Mouse (Mus musculus) frontal cortex, adult 2 months (tissue): ENCODE data around the gene Psmc2. TPM values are rescaled to one million over a fixed set of nuclear protein-coding genes. Genes with fewer than 3 reads are reported as not detected.

Experiments used
- DNase-seq, 2 experiments: peaks; one replicate each; pipeline ENCODE4 v3.0.0; 2022; ENCODE audit warnings: low spot score in 1 of 2; ENCODE audit errors: extremely low spot score in 1 of 2
- polyA plus RNA-seq: library from polyadenylated mRNA; depleted of rRNA; stranded (reverse); fragments of >200 nt; gene quantifications from 2 replicates; pipeline ENCODE4 v1.2.3, GENCODE M21; 2012; rRNA removed

The Psmc2 gene
- polyA plus RNA-seq, 1 experiment, result 96.8 TPM

- no peak for DNase-seq
These were observed 17.8 kb downstream of the Psmc2 start for GRCm38 (mm10) chr5:21802907-21803306.

DNA sequence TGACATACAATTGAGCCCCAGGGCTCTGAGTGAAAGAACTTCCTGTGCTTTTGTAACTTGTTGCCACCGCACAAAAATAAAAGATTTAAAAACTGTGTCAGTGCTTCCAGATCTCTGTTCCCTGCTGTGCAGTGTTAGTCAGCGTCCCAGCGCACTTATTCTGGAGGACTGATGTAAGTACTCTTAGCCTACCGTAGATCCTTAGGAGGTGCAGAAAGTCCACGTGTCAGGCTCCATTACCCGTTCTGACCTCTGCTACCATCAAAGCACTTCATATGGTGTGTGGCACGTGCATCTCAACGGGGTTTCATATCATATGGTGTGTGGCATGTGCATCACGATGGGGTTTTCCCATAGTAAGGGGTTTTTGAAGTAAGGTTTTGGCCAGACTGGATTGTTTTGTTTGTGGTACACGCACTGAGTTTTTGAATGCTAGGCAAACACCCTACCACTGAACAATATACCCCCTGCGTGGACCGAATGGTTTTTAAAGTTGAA lies 18.7 kb downstream of the Psmc2 start:
- DNase-seq, result no peak

DNA sequence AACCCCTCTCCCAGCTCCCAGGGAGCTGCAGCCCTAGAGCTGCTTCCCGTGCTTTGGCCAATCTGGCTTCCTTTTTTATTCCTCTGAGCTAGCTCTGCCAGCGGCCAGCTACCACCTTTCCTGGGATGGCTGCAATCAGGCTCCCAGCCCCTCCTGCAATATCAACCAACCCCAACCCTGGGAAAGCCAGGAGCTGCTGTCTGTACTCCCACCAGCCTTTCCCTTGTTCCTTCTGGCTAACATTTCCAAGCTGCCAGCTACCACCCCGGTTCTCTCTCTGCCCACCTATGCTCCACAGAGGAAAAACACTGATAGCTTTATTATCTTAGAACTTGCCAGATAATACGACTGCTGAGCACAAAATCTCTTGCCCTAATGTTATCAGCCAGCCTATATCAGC lies 19.8 kb downstream of the Psmc2 start:
- no peak for DNase-seq

DNA sequence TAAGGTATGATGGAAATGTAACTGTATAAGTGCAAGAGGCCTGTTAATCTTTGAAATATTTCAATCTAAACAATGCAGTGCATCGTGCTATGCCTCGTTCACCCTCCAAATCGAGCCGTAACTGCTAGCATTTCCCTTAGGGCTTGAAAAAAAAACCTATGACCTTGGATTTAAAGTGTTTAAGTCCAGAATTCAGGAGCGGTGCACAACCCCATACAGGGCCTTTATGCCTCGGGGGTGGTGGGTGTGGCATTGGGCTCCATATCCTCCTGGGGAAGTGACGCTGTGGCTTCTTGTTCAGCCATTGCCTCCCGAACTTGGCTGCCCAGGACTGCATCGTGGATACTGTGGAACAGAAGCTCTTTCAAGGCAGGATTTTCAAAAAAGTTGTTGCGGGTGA lies 25.8 kb downstream of the Psmc2 start:
- DNase-seq, result no peak

DNA sequence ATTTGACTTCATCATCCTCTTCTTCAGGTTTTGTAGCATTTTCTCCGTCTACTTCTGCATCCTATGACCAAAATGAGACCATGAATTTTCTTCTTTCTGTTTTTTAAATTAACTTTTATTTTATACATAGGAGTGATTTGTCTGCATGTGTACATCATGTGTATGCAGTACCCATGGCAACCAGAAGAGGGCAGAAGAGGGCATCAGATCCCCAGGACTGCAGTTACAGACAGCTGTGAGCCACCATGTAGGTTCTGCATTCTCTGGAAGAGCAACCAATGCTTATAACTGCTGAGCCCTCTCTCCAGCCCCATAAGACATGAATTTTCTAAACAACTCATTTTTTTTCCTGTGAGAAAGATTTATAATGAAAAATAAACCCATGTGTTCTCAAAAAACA lies 28.9 kb downstream of the Psmc2 start:
- DNase-seq, result peak in 1 of 2 experiments; percentile 58

DNA sequence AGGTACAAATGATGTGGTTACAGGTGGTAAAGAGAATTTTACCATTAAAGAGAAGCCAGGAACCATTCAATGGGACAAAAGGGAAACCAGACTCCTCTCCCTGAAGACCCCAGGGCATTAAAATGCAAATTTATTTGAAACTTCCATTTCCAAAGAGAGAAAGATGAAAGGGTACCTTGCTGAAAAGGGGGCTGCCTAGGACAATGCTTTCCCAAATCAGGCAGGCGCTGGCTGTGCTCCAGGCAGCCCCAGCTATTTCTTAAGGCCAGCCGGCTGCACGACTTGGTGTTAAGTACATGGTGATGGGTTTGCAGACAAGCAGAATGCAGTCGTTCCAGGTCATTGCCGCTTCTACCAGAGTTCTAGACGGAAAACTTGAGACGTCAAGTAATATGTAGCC lies 41.3 kb downstream of the Psmc2 start:
- no peak for DNase-seq

DNA sequence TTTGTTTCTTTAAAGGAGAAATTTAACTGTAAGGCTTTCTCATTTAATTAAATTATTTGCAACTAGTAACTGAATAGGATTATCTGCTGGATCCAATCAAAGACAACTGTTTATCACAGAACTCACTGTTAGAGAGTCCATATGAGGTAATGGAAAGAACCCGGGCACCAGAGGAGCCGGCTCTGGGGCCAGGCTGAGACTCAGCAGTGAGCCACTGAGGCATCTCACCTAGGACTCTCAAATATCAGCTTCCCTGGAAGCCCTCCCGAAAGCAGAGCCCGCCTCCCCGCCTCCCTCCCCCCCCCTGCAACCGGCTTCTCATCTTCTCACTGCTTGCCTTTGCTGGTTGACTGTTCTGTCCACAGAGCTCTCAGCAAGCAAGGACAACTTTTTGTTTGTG lies 42.6 kb downstream of the Psmc2 start:
- DNase-seq, result no peak

DNA sequence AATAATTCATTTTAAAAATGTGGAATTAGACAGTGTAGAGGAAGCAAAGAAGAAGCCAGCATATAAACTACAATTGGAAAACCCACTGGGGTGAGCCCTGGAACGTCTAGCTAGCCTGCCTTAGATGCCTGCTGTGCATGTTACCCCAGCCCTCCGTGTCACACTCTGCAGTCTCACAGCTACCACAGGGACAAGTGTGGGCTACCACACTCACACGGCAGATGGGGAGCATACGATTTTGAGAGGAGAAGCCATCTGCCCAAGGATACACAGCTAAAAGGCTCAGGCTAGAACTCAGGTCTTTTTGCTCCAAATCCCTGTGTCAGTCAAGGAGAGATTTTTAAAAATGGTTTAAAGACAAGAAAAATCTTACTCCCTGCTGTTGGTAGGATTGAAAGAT lies 43.8 kb downstream of the Psmc2 start:
- peak; percentile 29 to 50 for DNase-seq

DNA sequence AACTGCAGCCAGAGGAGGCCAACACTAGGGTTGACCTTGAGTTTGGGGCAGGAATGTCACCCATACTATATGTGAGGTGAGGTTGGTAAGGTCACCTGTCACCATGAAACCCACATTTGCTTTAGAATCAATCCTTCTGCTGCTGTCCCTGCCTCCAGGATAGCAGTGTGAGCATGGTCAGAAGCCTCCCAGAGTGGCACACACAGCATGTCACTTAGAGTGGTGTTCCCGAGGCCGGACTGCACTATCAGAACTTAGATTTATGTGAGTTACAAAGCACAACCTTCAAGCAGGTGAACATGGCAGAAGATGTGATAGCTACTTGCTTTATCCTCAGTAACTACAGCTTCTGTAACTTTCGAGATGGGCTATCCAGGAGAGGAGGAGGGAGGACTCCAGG lies 46.7 kb downstream of the Psmc2 start:
- DNase-seq, result no peak

DNA sequence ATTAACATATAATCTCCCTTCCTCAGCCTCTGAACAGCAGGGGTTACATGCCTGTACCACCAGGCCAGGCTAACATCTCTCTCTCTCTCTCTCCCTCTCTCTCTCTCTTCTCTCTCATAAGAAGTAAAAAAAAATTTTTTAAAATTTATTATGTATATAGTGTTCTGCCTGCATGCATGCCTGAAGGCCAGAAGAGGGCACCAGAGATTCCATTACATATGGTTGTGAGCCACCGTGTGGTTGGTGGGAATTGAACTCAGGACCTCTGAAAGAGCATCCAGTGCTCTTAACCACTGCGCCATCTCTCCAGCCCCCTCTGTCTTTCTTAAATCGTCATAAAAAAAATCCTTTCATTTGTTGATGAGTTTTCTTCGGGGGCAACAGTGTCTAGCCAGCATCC lies 59.6 kb downstream of the Psmc2 start:
- no peak for DNase-seq

DNA sequence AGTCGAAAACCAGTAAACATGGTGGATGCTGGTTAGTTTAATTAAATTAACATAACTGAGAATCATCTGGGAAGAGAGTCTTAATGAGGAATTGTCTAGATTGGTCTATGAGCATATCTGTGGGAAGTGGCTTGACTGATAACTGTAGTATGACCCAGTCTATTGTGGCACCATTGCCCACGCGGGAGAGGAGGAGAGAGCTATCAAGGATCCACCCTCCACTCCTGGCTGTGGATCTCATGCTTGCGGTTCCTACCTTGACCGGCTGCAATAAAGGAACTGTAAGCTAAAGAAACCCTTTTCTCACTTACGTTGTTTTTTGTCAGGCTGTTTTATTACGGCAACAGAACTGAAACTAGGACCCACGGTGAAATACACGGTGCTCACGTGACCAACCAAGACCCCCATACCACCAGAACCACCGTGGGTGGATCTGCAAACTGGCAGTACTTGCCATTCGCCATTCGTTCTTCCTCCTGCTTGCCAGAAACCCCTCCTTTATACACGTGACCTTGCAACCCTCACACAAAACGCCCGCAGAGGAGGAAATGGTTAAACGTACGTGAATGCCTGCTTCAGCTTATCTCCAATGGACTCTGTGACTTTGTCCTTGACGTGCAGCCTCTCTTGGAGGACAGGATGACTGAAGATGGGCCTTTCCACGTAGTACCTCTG lies 61.7 kb downstream of the Psmc2 start:
- no peak for DNase-seq

DNA sequence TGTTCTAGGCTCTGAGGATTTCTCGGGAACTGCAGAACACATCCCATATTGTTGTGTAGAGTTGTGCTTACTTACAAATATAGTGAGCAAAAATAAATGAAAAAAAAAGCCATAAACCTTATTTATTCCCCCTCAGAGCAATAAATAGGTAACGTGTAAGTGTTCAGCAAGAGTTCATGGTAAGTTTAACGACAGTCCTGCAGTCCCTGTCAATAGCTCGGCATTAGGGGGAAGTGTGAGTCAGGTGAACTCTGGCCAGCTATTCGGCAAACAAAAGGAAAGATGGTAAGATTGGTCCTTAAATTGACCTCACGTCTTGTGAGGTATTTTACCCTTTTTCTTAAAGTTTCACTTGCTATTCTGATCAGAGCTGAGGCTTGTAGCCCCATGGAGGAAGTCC lies 62.4 kb downstream of the Psmc2 start:
- DNase-seq, result no peak

DNA sequence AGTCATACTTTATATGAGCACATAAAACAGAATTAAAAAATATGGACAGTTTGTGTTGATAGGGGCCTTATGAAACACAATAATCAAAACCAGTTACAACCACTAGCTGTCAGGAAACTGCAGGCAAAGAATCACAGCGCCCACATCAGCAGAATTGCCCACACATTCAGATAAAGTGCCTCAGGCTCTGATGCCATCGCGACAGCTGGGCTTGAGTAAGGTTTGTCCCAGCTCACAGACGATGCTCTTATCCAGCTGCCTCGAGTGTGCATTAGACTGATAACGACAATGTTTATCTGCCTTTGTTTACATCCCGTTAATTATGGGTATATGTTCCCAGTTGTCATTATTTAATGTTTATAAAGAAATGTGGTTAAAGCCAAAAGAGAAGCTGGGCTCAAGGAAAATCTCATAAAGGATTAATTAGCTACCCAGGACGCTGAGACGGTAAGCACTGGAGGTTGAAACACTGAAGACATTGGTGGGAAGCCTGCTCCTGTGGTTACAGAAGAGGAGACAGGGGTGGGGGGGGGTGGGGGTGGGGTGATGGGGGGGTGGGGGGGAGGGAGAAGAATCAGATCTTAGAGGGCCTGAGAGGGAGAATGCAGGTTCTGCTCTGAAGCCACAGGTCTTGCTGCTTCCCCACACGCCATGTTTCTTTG lies 66.7 kb downstream of the Psmc2 start:
- DNase-seq, result peak in 1 of 2 experiments; percentile 36

Other genes with a start within 250 kb of the Psmc2 start
- 0.23 and 0.36 TPM in 2 replicates for gene Lrrc17, start 241.7 kb upstream of the Psmc2 start, polyA plus RNA-seq
- 0.15 and 0.20 TPM in 2 replicates for gene Fbxl13, start 139.6 kb upstream of the Psmc2 start, polyA plus RNA-seq
- 26.6 and 27.2 TPM in 2 replicates for gene Armc10, start 139.5 kb upstream of the Psmc2 start, polyA plus RNA-seq
- 7.6 and 7.8 TPM in 2 replicates for gene Napepld, start 83.9 kb upstream of the Psmc2 start, polyA plus RNA-seq
- 56.2 and 61.2 TPM in 2 replicates for gene Pmpcb, start 48.1 kb upstream of the Psmc2 start, polyA plus RNA-seq
- gene Dnajc2, start within 50 bp of the Psmc2 start, polyA plus RNA-seq, result 21.5 and 24.1 TPM in 2 replicates
- gene Slc26a5, start 80.3 kb downstream of the Psmc2 start, polyA plus RNA-seq, result 0.12 and 0.15 TPM in 2 replicates